In the genomic region with DNA sequence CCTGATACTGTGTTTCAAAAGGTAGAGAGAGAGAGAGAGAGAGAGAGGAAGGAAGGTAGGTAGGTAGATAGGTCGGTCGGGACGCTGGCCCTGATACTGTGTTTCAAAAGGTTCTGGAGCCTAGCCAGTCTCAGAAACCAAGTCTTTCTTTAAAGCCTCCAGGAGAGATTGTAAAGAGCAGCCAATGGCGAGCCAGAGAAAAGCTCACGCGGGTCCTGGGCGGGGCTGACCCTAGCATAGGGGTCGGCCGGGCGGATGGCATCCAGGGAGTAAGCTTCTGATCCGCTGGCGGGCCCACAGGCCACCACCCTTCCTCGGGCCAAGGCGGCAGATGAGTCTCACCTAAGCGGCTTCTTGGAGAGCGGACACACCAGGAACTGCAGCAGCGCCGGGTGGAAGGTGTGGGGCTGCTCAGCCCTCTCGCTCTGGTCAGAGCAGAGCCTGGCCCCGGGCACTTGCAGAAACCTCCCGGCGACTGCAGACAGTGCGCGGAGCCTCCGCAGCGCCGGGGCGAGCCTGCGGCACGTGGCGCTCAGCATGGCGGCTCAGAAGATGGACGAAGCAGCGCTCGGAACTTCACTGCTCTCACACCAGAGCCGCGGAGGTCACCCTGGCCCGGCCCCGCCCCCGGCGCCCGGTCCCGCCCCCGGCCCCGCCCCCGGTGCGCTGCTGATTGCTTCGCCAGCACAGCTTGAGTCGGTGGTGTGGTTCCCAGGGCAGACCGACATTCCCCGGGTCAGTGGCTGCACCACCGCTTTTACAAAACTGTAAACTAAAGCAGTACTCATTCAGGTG, we compare ENCODE assay signal across 8 mouse cellular contexts. TPM values are rescaled to one million over a fixed set of nuclear protein-coding genes. Genes with fewer than 3 reads are reported as not detected.
DNase-seq lines count a peak whose midpoint lies in the region; ATAC-seq lines count a peak whose summit lies in the region.

A gene (minus strand): TSS at position 612 of the 795 bp plus-strand sequence.

- H3K4me1 ChIP-seq in forebrain, embryonic 11.5 days (replicated peaks; ENCODE audit: control insufficient read depth, insufficient read depth, low read length): no peaks in the 10 kb centered on the region
- peaks cover 4% of the 10 kb centered on the region; the same call in 1 of the 2 replicates for H3K4me1 ChIP-seq in heart, embryonic 16.5 days (ENCODE audit: control insufficient read depth, insufficient read depth, low read length)
- peaks cover 21% of the 10 kb centered on the region for H3K4me1 ChIP-seq in liver, embryonic 15.5 days (replicated peaks)
- no peaks in the 10 kb centered on the region for H3K4me1 ChIP-seq in neural tube, embryonic 12.5 days

- H3K27ac ChIP-seq in forebrain, embryonic 11.5 days (ENCODE audit: low read depth, low read length): peak within 1 kb of the TSS; percentile 74
- H3K27ac ChIP-seq in heart, embryonic 16.5 days (ENCODE audit: low read length): peak within 1 kb of the TSS; percentile 100
- H3K27ac ChIP-seq in liver, embryonic 15.5 days (replicated peaks): peak within 1 kb of the TSS; percentile 95
- peak within 1 kb of the TSS; percentile 70 for H3K27ac ChIP-seq in neural tube, embryonic 12.5 days

- ATAC-seq in forebrain, embryonic 11.5 days (replicated peaks; ENCODE audit: low FRiP score): peak; percentile 97
- ATAC-seq in heart, embryonic 16.5 days (replicated peaks; ENCODE audit: extremely low read depth, insufficient read depth, low FRiP score): peak; percentile 97
- ATAC-seq in liver, embryonic 15.5 days (ENCODE audit: insufficient read depth): peak; percentile 97
- peak; percentile 98 for ATAC-seq in neural tube, embryonic 12.5 days (ENCODE audit: low FRiP score, low read depth)

- H3K4me2 ChIP-seq in forebrain, embryonic 11.5 days (ENCODE audit: low read depth, low read length, severe bottlenecking): peak within 1 kb of the TSS; percentile 71
- peak within 1 kb of the TSS; percentile 93 for H3K4me2 ChIP-seq in heart, embryonic 16.5 days (ENCODE audit: low read depth, low read length)
- peak within 1 kb of the TSS; percentile 98 for H3K4me2 ChIP-seq in liver, embryonic 15.5 days
- H3K4me2 ChIP-seq in neural tube, embryonic 12.5 days (replicated peaks): peak within 1 kb of the TSS; percentile 75

- H3K9me3 ChIP-seq in forebrain, embryonic 11.5 days (ENCODE audit: control insufficient read depth, low read length): no peaks in the 10 kb centered on the region
- H3K9me3 ChIP-seq in heart, embryonic 16.5 days (replicated peaks; ENCODE audit: control insufficient read depth, low read length): no peaks in the 10 kb centered on the region
- H3K9me3 ChIP-seq in liver, embryonic 15.5 days (replicated peaks): no peaks in the 10 kb centered on the region
- H3K9me3 ChIP-seq in neural tube, embryonic 12.5 days: no peaks in the 10 kb centered on the region

- under 1% methylated on average over 52 of the region's 52 CpGs for whole genome bisulfite sequencing in forebrain, embryonic 11.5 days
- under 1% methylated on average over 52 of the region's 52 CpGs for WGBS in heart, embryonic 16.5 days
- WGBS in liver, embryonic 15.5 days (ENCODE audit: insufficient replicate concordance): 1% methylated on average over 51 of the region's 52 CpGs
- WGBS in neural tube, embryonic 12.5 days: under 1% methylated on average over 52 of the region's 52 CpGs

- peak within 1 kb of the TSS; percentile 72 for H3K9ac ChIP-seq in forebrain, embryonic 11.5 days (ENCODE audit: low read length)
- peak within 1 kb of the TSS; percentile 97 for H3K9ac ChIP-seq in heart, embryonic 16.5 days (ENCODE audit: low read length)
- H3K9ac ChIP-seq in liver, embryonic 15.5 days: peak within 1 kb of the TSS; percentile 80
- H3K9ac ChIP-seq in neural tube, embryonic 12.5 days: peak within 1 kb of the TSS; percentile 69

- DNase-seq in CD8-positive naive resting alpha-beta T cell, adult 2 months (ENCODE audit: low read depth in 2 of 2, low spot score in 2 of 2): peak; percentile 78 to 84
- peak; percentile 87 for DNase-seq in c-Kit-positive CD71-positive TER-119-negative erythroid progenitor cells, embryonic 14.5 days (ENCODE audit: low read depth)
- peak; percentile 92 for DNase-seq in forebrain, embryonic 11.5 days (ENCODE audit: low spot score)
- peak; percentile 93 to 95 for DNase-seq in kidney, postnatal 36 days
- peak; percentile 77 for DNase-seq in telencephalon, adult 2 months (ENCODE audit: low read depth, low spot score)

- H3K27me3 ChIP-seq in forebrain, embryonic 11.5 days (ENCODE audit: control insufficient read depth, insufficient read depth, low read length): no peaks in the 10 kb centered on the region
- no peaks in the 10 kb centered on the region for H3K27me3 ChIP-seq in heart, embryonic 16.5 days (ENCODE audit: control insufficient read depth, insufficient read depth, low read length)
- peaks cover 4% of the 10 kb centered on the region; the same call in 1 of the 2 replicates for H3K27me3 ChIP-seq in liver, embryonic 15.5 days
- no peaks in the 10 kb centered on the region for H3K27me3 ChIP-seq in neural tube, embryonic 12.5 days (replicated peaks)

- H3K4me3 ChIP-seq in forebrain, embryonic 11.5 days (ENCODE audit: low read depth, low read length): peak within 1 kb of the TSS; percentile 66
- peak within 1 kb of the TSS; percentile 91 for H3K4me3 ChIP-seq in heart, embryonic 16.5 days (ENCODE audit: low read length)
- H3K4me3 ChIP-seq in liver, embryonic 15.5 days (replicated peaks): peak within 1 kb of the TSS; percentile 92
- H3K4me3 ChIP-seq in neural tube, embryonic 12.5 days: peak within 1 kb of the TSS; percentile 72

- peaks cover 3% of the 10 kb centered on the region; the same call in 1 of the 2 replicates for H3K36me3 ChIP-seq in forebrain, embryonic 11.5 days (ENCODE audit: control insufficient read depth, insufficient read depth, low read length)
- peaks cover 25% of the 10 kb centered on the region for H3K36me3 ChIP-seq in heart, embryonic 16.5 days (ENCODE audit: control insufficient read depth, insufficient read depth)
- H3K36me3 ChIP-seq in liver, embryonic 15.5 days (replicated peaks): peaks cover 23% of the 10 kb centered on the region
- H3K36me3 ChIP-seq in neural tube, embryonic 12.5 days: no peaks in the 10 kb centered on the region

RNA-seq across cellular contexts. Expression of the gene that starts here (rescaled TPM):
- 15.8 and 16.1 TPM in 2 replicates for polyA plus RNA-seq in forebrain, embryonic 11.5 days (2014; fragmentation: Nextera tagmentation; extraction: Ambion mirVana)
- 27.8 and 29.1 TPM in 2 replicates for polyA plus RNA-seq in heart, embryonic 16.5 days (2015; fragmentation: Nextera tagmentation; extraction: Ambion mirVana)
- 6.7 and 6.8 TPM in 2 replicates for polyA plus RNA-seq in liver, embryonic 15.5 days (2015; fragmentation: Nextera tagmentation; extraction: Ambion mirVana)
- 16.4 and 17.2 TPM in 2 replicates for polyA plus RNA-seq in neural tube, embryonic 12.5 days (2016; fragmentation: Nextera tagmentation; extraction: Ambion mirVana)

Comparison
In these comparisons a context has a peak if more than half of its experiments do, and no peak if none do; other contexts are left out.
1. Peak in every context shown above with its lines: DNase-seq, ATAC-seq, H3K4me3 ChIP-seq and H3K27ac ChIP-seq.